Mouse (Mus musculus) mesoderm, embryonic 11.5 days (tissue): ENCODE data around the gene Optc.

Source experiments
- DNase-seq: peaks from one replicate; pipeline ENCODE4 v3.0.0-alpha.2; 2012; ENCODE audit warnings: low read depth, low spot score

Gene Optc

GRCm38 (mm10) chr1:133907949-133908658 lies at the start of gene Optc:
Gene Optc (minus strand): TSS chr1:133907999.
- peak; percentile 64 for DNase-seq

DNA sequence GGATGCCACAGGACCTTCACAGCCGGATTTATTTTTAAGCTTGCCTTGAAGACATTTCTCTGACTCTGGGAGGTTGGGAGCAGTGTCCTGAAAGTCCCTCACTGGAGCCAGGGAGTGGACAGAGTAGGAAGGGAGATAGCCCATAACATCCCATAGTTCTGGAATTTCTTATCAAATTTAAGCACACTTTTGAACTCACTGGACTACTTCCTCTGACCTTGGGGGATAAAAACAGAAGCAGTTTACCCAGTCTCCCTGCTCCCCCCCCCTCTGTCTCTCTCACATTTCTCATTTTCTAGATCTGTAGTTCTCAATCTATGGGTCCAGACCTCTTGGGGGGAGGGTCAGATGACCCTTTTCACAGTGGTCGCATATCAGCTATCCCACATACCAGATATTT lies 46.2 kb upstream of the Optc start:
- no peak for DNase-seq

- DNase-seq: no peak
These were observed 45.5 kb upstream of the Optc start for GRCm38 (mm10) chr1:133953261-133953742.

DNA sequence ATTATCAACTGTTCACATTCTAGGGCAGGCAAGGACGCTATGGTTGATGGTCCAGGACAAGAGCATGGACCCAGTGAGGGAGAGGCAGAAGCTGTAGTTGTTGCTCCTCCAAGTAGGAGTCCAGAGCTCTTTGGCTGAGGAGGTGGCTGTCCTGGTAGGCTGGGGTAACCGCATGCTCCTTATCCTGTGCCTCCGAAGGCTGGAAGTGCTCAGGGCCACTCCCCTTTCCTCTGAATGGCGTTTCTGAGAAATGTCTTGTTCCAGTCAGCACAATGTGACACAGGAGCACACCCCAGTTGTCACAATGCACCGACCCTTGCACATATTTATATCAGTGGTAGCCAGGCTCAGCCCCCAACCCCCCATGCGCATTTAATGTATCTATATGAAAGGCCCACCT lies 43.8 kb upstream of the Optc start:
- no peak for DNase-seq

DNA sequence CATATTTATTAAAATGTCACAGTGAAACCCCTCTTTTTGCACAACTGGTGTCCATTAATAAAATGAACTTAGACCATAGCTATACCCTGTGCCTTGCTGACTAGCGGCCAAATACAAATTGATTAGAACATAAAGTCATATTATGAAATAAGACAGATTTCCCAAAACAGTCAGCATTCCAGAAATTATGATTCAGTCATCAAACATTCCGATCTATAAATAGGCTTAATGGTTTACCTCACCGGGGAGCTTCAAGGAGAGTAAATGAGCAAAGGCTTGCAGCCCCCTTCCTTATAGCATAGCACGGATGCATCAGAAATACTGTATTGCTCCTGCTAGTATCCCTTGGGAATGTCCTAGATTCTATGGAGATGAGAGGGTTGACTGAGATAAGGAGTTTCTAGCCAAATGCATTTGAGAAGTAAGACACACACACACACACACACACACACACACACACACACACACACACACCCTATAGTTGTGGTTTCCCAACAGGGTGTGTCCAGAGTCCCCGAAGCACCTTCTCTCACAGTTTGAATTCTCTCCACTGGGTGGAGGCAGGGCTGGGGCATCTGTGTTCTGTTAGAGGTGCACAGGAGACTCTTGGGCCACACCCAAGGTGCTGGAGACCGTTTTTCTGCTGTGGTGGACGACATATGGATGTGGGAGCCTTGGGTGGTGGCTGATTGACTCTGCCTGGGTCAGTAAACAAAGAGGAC lies 42.4 kb upstream of the Optc start:
- DNase-seq: no peak

- no peak for DNase-seq
These were observed 37.3 kb upstream of the Optc start for GRCm38 (mm10) chr1:133945106-133945505.

DNA sequence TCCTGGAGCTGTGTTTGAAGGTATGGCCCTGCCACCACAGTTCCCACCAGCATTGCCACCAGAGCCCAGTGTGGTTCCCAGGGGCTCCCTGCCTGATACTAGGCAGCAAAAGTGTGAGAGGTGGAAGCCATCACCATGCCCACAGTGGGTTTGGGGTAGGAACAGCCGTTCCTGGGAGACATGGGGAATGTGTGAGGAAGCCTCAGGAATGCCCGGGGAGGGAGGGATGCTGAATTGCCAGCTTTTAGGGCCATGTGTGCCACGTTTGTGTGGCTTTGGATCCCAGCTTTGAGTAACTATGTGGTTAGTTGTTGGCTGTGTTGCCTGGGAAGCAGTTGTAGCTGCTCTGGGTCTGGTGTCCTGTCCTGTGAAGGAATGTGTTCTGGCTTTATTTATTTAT lies 34.1 kb upstream of the Optc start:
- DNase-seq: no peak

- DNase-seq: peak; percentile 50
These were observed 33.5 kb upstream of the Optc start for GRCm38 (mm10) chr1:133941158-133941860.

DNA sequence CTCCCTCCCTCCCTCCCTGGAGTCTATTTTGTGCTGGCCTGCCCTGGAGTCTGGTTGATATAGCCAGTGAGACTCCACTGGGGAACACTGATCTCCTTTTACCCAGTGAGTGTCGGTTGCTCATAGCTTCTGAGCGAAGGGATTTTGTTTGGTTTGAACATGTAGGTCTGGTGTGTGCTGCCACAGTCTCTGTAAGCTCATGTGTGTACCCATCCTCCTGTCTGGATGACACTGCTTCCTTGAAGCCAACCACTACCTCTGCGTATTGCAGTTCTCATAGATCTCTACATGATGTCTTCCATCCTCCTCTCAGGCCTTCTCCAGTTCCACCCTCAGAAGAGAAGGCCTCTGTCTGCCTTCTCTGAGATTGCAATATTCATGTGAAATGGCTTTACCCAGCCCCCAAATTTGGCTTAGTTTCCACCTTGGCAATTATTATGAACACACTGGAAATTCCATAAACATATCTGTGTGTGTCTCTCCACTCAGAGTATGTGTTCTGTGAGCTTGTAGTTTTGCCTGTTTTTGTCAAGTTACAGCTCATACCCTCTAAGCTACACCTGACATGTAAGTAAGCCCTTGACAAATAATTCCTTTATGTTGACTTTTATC lies 32.8 kb upstream of the Optc start:
- no peak for DNase-seq

GRCm38 (mm10) chr1:133939708-133940107 lies 31.9 kb upstream of the Optc start:
- DNase-seq: no peak

- no peak for DNase-seq
These were observed 28.4 kb upstream of the Optc start for GRCm38 (mm10) chr1:133936169-133936568.

DNA sequence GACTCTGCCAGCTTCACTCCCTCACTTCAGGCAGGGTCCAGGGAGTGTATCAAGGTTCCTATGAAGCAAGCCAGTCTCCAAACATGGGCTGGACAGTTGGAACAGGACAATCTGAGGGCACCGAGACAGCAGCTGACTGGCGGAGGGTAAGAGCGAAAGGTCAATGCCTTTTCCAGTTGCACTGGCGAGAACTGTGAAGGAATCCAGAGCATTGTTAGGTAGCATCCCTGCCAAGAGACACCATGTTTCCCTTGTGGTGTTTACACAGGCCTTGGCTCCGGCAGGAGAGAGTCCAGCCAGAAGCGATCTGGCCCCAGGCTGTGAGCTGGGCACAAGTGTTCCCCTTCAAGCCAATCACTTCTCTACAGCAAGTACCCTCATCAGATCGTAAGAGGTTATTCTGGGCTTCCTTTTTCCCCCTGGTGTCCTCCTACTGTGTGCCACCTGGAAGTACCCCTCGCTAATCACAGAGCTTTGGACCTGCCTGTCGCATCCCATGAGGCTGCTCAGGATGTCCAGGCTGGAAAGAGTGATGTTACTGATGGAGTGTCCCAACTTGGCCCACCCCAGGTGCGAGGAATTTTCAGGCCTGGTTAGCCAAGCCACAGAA lies 26.7 kb upstream of the Optc start:
- no peak for DNase-seq

DNA sequence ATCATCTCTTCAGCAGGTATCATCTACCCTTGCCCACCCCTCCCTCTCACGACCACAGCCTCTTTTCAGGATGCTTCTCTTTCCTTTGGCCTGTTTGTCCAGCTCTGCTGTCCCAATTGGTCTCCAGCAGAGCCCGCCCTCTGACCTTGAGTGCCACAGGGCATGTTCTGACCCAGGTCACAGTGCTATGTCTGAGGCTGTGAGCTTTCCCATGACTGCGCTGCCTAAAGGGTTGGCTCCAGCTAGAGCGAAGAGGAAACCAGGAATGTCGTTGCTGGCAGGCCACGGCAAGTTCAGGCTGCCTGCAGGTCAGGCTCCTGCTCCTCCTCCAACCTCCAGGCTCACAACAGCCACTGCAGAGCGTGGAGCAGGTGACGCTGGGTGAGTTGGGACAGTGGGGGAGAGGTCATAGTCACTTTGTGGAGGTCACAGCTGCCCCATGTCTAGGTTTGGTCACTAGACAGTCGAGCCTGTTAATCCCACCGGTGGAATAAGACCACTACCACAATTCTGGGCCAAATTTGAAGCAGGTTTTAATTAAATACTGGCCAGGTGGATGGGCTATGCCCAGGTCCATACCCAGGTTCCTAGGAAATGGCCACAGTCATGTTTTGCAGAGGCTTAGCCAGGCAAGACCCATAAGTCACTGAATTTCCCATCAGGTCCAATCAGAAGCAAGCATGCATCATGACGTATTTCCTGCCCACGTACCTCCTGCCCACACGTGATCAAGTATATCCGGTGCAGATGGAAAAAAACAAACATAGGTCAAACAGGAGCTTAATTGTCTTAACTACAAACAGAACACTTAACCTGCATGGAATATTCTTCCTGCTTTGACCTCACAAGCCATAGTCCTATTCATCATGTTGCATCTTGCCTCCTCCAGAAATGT lies 25.7 kb upstream of the Optc start:
- DNase-seq: no peak

- DNase-seq: no peak
These were observed 22.2 kb upstream of the Optc start for GRCm38 (mm10) chr1:133929980-133930379.

GRCm38 (mm10) chr1:133925223-133925622 lies 17.4 kb upstream of the Optc start:
- DNase-seq: no peak

- peak; percentile 57 for DNase-seq
These were observed 16.5 kb upstream of the Optc start for GRCm38 (mm10) chr1:133924141-133924875.

- no peak for DNase-seq
These were observed 15.3 kb upstream of the Optc start for GRCm38 (mm10) chr1:133923071-133923470.

- no peak for DNase-seq
These were observed 13.5 kb upstream of the Optc start, which contains the start of gene Prelp for GRCm38 (mm10) chr1:133921304-133921751. Gene Prelp (minus strand): TSS chr1:133921414.

DNA sequence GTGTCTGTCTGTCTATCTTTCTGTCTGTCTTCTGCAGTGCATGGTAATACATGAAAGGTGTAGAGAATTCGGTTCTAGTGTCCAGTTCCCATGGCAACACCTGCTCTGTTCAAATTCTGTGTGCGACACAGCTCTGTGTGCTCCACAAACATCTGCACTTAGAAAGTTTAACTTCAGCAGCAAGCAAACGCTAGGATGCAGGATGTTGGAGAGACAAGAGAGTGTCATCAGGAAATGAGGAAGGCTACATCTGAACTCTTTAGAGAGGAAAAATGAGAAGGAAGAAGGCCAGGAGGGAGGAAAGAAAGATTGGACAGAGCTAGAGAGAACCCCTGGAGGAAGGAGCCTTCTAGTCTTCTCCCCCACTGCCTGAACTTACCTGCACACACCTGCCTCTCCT lies 13.1 kb upstream of the Optc start:
- DNase-seq: no peak

DNA sequence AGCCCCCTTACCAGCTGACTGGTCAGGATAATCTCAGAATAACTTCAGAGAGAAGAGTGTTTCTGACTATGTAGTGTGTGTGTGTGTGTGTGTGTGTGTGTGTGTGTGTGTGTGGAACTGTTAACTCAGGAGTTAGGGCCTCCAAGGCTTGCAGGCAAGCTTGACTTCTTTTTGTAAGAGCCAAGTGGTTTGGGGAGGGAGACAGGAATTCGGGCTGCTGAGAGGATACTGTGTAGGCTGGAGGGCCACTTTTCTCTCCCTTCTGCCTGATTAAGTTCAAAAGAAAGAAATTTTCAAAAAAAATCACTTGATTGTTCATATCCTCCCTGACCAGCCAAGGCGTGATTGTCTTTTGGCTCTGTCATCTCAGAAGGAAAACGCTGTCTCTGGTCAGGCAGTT lies 12.6 kb upstream of the Optc start:
- no peak for DNase-seq
